Mouse (Mus musculus): ENCODE data around the gene Gabrb1.

Gene Gabrb1

GRCm38 (mm10) chr5:71657482-71658114 lies at the start of gene Gabrb1:
Gene Gabrb1 (plus strand): TSS chr5:71658113.
- no peak for DNase-seq (ENCODE audit: low read depth, low spot score)

GRCm38 (mm10) chr5:71608735-71609134 lies 49.2 kb upstream of the Gabrb1 start:
- no peak for DNase-seq (ENCODE audit: low read depth, low spot score)

GRCm38 (mm10) chr5:71614311-71614710 lies 43.6 kb upstream of the Gabrb1 start:
- no peak for DNase-seq (ENCODE audit: low read depth, low spot score)

- DNase-seq (ENCODE audit: low read depth, low spot score), result no peak
Measured at GRCm38 (mm10) chr5:71616734-71617133, 41.2 kb upstream of the Gabrb1 start.

- no peak for DNase-seq (ENCODE audit: low read depth, low spot score)
Measured at GRCm38 (mm10) chr5:71627820-71628219, 30.1 kb upstream of the Gabrb1 start.

- DNase-seq (ENCODE audit: low read depth, low spot score), result no peak
Measured at GRCm38 (mm10) chr5:71639804-71640203, 18.1 kb upstream of the Gabrb1 start.

- DNase-seq (ENCODE audit: low read depth, low spot score), result no peak
Measured at GRCm38 (mm10) chr5:71648108-71648507, 9.8 kb upstream of the Gabrb1 start.

GRCm38 (mm10) chr5:71654056-71654455 lies 3.9 kb upstream of the Gabrb1 start:
- DNase-seq (ENCODE audit: low read depth, low spot score), result no peak

- DNase-seq (ENCODE audit: low read depth, low spot score), result no peak
Measured at GRCm38 (mm10) chr5:71656771-71657170, 1.1 kb upstream of the Gabrb1 start.

GRCm38 (mm10) chr5:71658115-71658497 lies 193 bp downstream of the Gabrb1 start, which contains the start of gene Gabra4:
Gene Gabra4 (minus strand): TSS chr5:71658308.
- no peak for DNase-seq (ENCODE audit: low read depth, low spot score)

- DNase-seq (ENCODE audit: low read depth, low spot score), result no peak
Measured at GRCm38 (mm10) chr5:71665593-71665992, 7.7 kb downstream of the Gabrb1 start.

- DNase-seq (ENCODE audit: low read depth, low spot score), result peak; percentile 50
Measured at GRCm38 (mm10) chr5:71699696-71700467, 42.0 kb downstream of the Gabrb1 start.

- DNase-seq (ENCODE audit: low read depth, low spot score), result peak; percentile 43
Measured at GRCm38 (mm10) chr5:71700468-71701272, 42.8 kb downstream of the Gabrb1 start.

GRCm38 (mm10) chr5:71701273-71701614 lies 43.3 kb downstream of the Gabrb1 start:
- no peak for DNase-seq (ENCODE audit: low read depth, low spot score)

- DNase-seq (ENCODE audit: low read depth, low spot score), result peak; percentile 34
Measured at GRCm38 (mm10) chr5:71732931-71733792, 75.2 kb downstream of the Gabrb1 start.

GRCm38 (mm10) chr5:71747411-71747810 lies 89.5 kb downstream of the Gabrb1 start:
- peak; percentile 20 for DNase-seq (ENCODE audit: low read depth, low spot score)

GRCm38 (mm10) chr5:71753966-71754365 lies 96.1 kb downstream of the Gabrb1 start:
- DNase-seq (ENCODE audit: low read depth, low spot score), result no peak

GRCm38 (mm10) chr5:71761105-71761504 lies 103.2 kb downstream of the Gabrb1 start:
- DNase-seq (ENCODE audit: low read depth, low spot score), result no peak

GRCm38 (mm10) chr5:71781514-71782179 lies 123.7 kb downstream of the Gabrb1 start:
- no peak for DNase-seq (ENCODE audit: low read depth, low spot score)

- no peak for DNase-seq (ENCODE audit: low read depth, low spot score)
Measured at GRCm38 (mm10) chr5:71822862-71823261, 164.9 kb downstream of the Gabrb1 start.

GRCm38 (mm10) chr5:71828342-71828741 lies 170.4 kb downstream of the Gabrb1 start:
- peak; percentile 18 for DNase-seq (ENCODE audit: low read depth, low spot score)
